Mouse (Mus musculus): ENCODE data around the gene Tubgcp3. TPM values are rescaled to one million over a fixed set of nuclear protein-coding genes. Genes with fewer than 3 reads are reported as not detected.
A peak's percentile ranks its signal among the peaks of the same experiment; 100 is the strongest.
"Not testable (repeated sequence)": the region's sequence is repeated elsewhere in the genome, so short reads cannot be mapped to it uniquely, and the experiment has no call there.

Gene Tubgcp3
- polyA plus RNA-seq, 1 experiment from 2014 or later = 68.3 TPM

DNA sequence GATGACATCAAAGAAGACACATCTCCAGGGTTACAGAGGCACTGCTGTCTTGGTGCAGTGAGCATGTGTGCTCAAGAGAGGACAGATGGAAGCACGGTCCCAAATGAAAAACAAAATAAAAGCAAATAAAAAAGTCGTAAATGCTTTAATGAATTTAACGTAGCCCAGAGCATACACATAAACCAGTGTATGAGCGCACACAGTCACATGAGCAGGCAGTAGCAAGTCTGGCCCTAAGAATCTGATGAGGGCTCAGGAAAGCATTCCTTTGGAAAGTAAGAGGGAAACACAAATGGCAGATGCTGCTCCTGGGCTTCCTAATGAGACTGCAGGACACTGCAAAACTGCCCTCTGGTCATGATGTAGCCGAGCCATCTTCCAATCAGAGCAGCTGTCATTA lies 46.2 kb downstream of the Tubgcp3 start:
- no peak overlapping the region for H3K4me2 ChIP-seq (ENCODE audit: low read depth, low read length, severe bottlenecking)
- 84% methylated on average over 5 of the region's 5 CpGs for WGBS
- H3K9ac ChIP-seq (ENCODE audit: low read length) = no peak overlapping the region
- no peaks in the 10 kb centered on the region for H3K27me3 ChIP-seq (ENCODE audit: control insufficient read depth, insufficient read depth, low read length)
- no peak overlapping the region for H3K4me3 ChIP-seq (ENCODE audit: low read depth, low read length)
- ATAC-seq (replicated peaks; ENCODE audit: low FRiP score) = no peak
- H3K4me1 ChIP-seq (replicated peaks; ENCODE audit: control insufficient read depth, insufficient read depth, low read length) = no peaks in the 10 kb centered on the region
- peaks cover 3% of the 10 kb centered on the region; the same call in 1 of the 2 replicates for H3K36me3 ChIP-seq (ENCODE audit: control insufficient read depth, insufficient read depth, low read length)
- no peaks in the 10 kb centered on the region for H3K9me3 ChIP-seq (ENCODE audit: control insufficient read depth, low read length)
- no peak overlapping the region for H3K27ac ChIP-seq (ENCODE audit: low read depth, low read length)
- DNase-seq (ENCODE audit: low spot score) = no peak

DNA sequence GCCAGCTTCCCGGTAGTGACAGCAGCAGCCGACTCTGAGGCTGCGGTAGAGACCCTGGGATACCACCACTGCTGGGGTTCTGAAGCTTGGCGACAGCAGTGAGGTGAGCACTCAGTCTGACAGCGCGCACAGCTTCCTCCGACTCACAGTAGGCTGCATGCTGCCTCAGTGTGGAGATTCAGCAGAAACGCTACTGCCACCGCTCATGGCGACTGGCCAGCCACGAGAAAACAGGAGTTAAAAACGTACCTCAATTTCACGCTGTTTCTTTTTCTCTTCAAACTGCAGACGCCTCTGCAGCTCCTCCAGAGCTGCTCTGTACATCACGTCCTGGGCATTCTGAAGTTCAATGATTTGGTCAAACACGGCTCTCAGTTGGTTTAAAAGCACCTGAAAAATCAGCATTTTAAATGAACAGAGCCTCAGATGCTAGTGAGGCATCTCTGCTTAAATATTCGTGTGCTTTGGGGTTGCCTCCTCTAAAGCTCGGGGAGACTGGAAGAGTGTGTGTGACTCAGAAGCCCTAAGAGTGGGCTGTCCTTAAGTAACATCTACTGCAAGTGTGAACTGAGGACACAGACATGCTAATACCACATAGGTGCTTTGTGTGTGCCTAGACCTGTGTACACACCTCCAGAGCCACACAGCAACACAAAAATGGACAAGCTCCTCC lies 50.4 kb downstream of the Tubgcp3 start:
- H3K4me2 ChIP-seq (ENCODE audit: low read depth, low read length, severe bottlenecking) = no peak overlapping the region
- H3K9me3 ChIP-seq (ENCODE audit: control insufficient read depth, low read length) = no peaks in the 10 kb centered on the region
- no peak overlapping the region for H3K4me3 ChIP-seq (ENCODE audit: low read depth, low read length)
- H3K27me3 ChIP-seq (ENCODE audit: control insufficient read depth, insufficient read depth, low read length) = no peaks in the 10 kb centered on the region
- peaks cover 3% of the 10 kb centered on the region; the same call in 1 of the 2 replicates for H3K36me3 ChIP-seq (ENCODE audit: control insufficient read depth, insufficient read depth, low read length)
- H3K4me1 ChIP-seq (replicated peaks; ENCODE audit: control insufficient read depth, insufficient read depth, low read length) = no peaks in the 10 kb centered on the region
- WGBS = 95% methylated on average over 18 of the region's 18 CpGs
- ATAC-seq (replicated peaks; ENCODE audit: low FRiP score) (no peak), DNase-seq (ENCODE audit: low spot score) (no peak)
- H3K9ac ChIP-seq (ENCODE audit: low read length) = no peak overlapping the region
- no peak overlapping the region for H3K27ac ChIP-seq (ENCODE audit: low read depth, low read length)

DNA sequence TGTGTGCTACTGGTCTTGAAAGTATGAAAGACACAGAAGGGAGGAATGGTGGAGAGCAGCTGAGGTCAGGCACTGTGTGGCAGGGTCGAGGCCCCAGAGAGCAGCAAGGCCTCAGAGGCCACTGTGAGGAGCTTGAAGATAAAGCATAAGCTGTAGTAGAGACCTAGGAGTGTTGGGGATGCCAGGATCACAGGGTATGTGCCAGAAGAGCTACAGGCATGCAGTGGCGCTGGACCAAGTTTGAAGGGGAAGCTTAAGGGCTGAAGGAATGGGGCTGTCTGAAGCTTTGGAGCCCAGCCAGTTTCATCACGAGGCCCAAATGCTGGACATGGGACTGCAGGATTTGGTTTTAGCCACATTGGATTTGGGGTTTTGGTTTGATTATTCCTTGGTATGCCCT lies 54.7 kb downstream of the Tubgcp3 start:
- H3K4me1 ChIP-seq (replicated peaks; ENCODE audit: control insufficient read depth, insufficient read depth, low read length); H3K4me3 ChIP-seq (ENCODE audit: low read depth, low read length); H3K36me3 ChIP-seq (ENCODE audit: control insufficient read depth, insufficient read depth, low read length); H3K27ac ChIP-seq (ENCODE audit: low read depth, low read length); H3K4me2 ChIP-seq (ENCODE audit: low read depth, low read length, severe bottlenecking); H3K9ac ChIP-seq (ENCODE audit: low read length); H3K9me3 ChIP-seq (ENCODE audit: control insufficient read depth, low read length); DNase-seq (ENCODE audit: low spot score); ATAC-seq (replicated peaks; ENCODE audit: low FRiP score); H3K27me3 ChIP-seq (ENCODE audit: control insufficient read depth, insufficient read depth, low read length): not testable (repeated sequence)
- WGBS = 94% methylated on average over 3 of the region's 3 CpGs

DNA sequence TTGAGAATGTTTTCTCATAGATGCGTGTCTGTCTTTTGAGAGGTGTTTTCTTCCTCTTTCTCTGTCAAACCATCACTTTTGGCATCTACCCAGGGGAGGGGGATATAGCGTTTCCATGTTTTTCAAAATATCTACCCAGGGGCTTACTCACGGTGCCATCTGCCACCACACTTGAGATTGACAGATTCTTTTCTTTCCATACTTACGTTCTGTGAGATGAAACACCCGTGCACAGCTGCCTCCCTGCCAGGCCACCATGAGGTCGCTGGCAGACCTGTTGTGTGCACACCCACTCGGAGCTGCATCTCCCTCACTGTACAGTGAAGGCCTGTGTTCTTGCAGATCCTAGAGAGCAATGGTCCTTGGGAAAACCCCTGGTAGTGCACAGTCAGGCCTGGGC lies 58.8 kb downstream of the Tubgcp3 start:
- H3K36me3 ChIP-seq (ENCODE audit: control insufficient read depth, insufficient read depth, low read length) = no peaks in the 10 kb centered on the region; the same call in 1 of the 2 replicates
- DNase-seq (ENCODE audit: low spot score) (no peak), ATAC-seq (replicated peaks; ENCODE audit: low FRiP score) (no peak)
- H3K27ac ChIP-seq (ENCODE audit: low read depth, low read length) = no peak overlapping the region
- H3K27me3 ChIP-seq (ENCODE audit: control insufficient read depth, insufficient read depth, low read length) = no peaks in the 10 kb centered on the region
- H3K4me3 ChIP-seq (ENCODE audit: low read depth, low read length) = no peak overlapping the region
- 80% methylated on average over 7 of the region's 7 CpGs for WGBS
- H3K9me3 ChIP-seq (ENCODE audit: control insufficient read depth, low read length) = no peaks in the 10 kb centered on the region
- H3K9ac ChIP-seq (ENCODE audit: low read length) = no peak overlapping the region
- H3K4me1 ChIP-seq (replicated peaks; ENCODE audit: control insufficient read depth, insufficient read depth, low read length) = no peaks in the 10 kb centered on the region
- H3K4me2 ChIP-seq (ENCODE audit: low read depth, low read length, severe bottlenecking) = no peak overlapping the region

DNA sequence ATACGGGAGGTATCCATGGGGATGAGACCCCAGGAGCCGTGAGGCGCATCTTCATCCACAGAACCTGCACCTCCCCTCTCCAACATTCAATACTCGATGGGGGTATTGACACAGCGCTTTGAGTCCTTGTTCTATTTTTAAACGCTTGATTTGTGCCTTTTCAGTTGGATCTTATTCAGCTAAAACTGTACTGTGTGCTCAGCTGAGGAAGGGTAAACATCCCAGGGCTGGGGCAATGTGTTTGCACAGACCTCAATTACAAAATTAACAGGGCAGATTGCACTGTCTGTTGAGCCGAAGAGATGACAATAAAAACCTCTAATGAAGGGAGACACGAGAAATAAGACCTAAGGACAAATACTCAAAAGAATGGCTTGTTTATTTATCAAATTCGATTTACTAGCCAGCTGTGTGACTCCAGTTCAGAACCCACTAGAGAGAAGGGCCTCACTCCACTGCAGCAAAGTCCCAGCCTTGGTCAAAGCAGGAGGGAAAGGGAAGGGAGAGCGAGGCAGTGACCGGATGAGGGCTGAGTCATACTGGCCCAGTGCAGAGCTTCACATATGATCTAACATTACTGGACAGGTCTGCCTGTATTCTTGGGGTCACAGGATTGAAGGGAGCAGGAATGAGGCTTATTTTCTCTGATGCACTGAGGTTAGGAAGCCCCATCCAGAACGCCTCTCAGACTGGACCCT lies 62.1 kb downstream of the Tubgcp3 start:
- no peaks in the 10 kb centered on the region for H3K4me1 ChIP-seq (replicated peaks; ENCODE audit: control insufficient read depth, insufficient read depth, low read length)
- DNase-seq (ENCODE audit: low spot score) (no peak), ATAC-seq (replicated peaks; ENCODE audit: low FRiP score) (no peak)
- H3K9me3 ChIP-seq (ENCODE audit: control insufficient read depth, low read length) = no peaks in the 10 kb centered on the region
- no peak overlapping the region for H3K4me2 ChIP-seq (ENCODE audit: low read depth, low read length, severe bottlenecking)
- H3K4me3 ChIP-seq (ENCODE audit: low read depth, low read length) = no peak overlapping the region
- no peak overlapping the region for H3K27ac ChIP-seq (ENCODE audit: low read depth, low read length)
- 77% methylated on average over 12 of the region's 12 CpGs for WGBS
- H3K9ac ChIP-seq (ENCODE audit: low read length) = no peak overlapping the region
- H3K27me3 ChIP-seq (ENCODE audit: control insufficient read depth, insufficient read depth, low read length) = no peaks in the 10 kb centered on the region
- H3K36me3 ChIP-seq (ENCODE audit: control insufficient read depth, insufficient read depth, low read length) = no peaks in the 10 kb centered on the region

DNA sequence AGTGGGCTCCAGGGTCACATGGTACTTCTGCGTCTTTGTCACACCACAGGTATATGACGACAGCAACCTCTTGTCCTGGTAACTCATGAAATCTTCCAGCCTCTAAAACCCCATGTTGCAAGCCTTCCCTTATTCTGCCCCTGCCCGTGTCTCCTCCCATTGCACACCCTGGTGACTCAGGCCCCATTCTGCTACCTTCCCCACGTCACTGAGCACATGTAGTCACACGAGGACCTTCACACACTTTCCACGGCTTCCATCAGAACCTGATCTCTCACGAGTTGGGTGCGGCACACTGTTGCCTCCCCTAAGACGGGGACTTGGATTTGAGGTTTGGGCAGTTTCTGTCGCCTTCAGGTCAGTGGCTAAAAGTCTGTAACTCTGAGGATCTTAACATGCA lies 63.2 kb downstream of the Tubgcp3 start:
- WGBS = 87% methylated on average over 10 of the region's 10 CpGs
- no peaks in the 10 kb centered on the region for H3K4me1 ChIP-seq (replicated peaks; ENCODE audit: control insufficient read depth, insufficient read depth, low read length)
- H3K4me3 ChIP-seq (ENCODE audit: low read depth, low read length) = no peak overlapping the region
- no peaks in the 10 kb centered on the region for H3K36me3 ChIP-seq (ENCODE audit: control insufficient read depth, insufficient read depth, low read length)
- no peak overlapping the region for H3K9ac ChIP-seq (ENCODE audit: low read length)
- no peaks in the 10 kb centered on the region for H3K27me3 ChIP-seq (ENCODE audit: control insufficient read depth, insufficient read depth, low read length)
- no peaks in the 10 kb centered on the region for H3K9me3 ChIP-seq (ENCODE audit: control insufficient read depth, low read length)
- no peak overlapping the region for H3K4me2 ChIP-seq (ENCODE audit: low read depth, low read length, severe bottlenecking)
- no peak for DNase-seq (ENCODE audit: low spot score)
- ATAC-seq (replicated peaks; ENCODE audit: low FRiP score) = no peak
- no peak overlapping the region for H3K27ac ChIP-seq (ENCODE audit: low read depth, low read length)

DNA sequence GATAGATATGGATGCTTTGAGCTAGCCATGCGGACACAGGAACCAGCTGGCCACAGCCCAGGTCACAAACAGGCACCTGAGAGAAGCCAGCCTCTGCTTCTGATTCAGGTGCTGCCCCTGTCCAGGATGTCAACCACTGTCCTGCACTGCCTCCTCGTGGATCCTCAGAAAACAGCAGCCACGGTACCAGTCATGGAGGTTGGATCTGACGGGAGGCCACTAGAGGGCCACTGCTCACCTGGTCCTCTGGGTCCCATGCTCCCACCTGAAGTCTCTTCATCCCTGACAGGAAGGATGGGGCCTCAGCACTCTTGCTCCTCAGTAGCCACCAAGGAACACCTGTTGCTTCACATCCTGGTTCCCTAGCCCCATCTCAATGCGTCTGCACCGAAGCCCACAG lies 64.8 kb downstream of the Tubgcp3 start:
- Histone ChIP-seq H3K4me2 (ENCODE audit: low read depth, low read length, severe bottlenecking) (no peak overlapping the region), H3K27me3 (ENCODE audit: control insufficient read depth, insufficient read depth, low read length) (no peaks in the 10 kb centered on the region), H3K27ac (ENCODE audit: low read depth, low read length) (no peak overlapping the region), H3K9ac (ENCODE audit: low read length) (no peak overlapping the region), H3K4me1 (replicated peaks; ENCODE audit: control insufficient read depth, insufficient read depth, low read length) (no peaks in the 10 kb centered on the region), H3K9me3 (ENCODE audit: control insufficient read depth, low read length) (no peaks in the 10 kb centered on the region), H3K36me3 (ENCODE audit: control insufficient read depth, insufficient read depth, low read length) (no peaks in the 10 kb centered on the region), H3K4me3 (ENCODE audit: low read depth, low read length) (no peak overlapping the region)
- DNase-seq (ENCODE audit: low spot score) (peak; percentile 90), ATAC-seq (replicated peaks; ENCODE audit: low FRiP score) (peak; percentile 55)
- 20% methylated on average over 6 of the region's 6 CpGs for whole genome bisulfite sequencing

DNA sequence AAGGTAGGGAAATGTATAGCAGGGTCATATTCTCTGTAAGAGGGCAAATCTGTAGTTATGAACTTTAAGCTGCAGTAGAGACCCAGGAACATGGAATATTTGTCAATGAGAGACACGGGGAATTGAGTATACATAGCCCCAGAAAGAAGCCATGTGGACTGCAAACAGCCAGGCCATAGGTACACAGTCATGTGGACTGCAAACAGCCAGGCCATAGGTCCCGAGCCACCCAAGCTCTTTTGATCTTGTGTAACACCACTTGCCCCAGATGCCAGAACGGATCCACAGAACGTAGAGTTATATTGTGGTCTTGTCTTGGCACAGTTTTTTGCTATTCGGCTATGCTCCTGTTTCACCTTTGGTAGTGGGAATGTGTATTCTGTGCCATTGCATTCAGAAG lies 88.3 kb downstream of the Tubgcp3 start:
- no peaks in the 10 kb centered on the region for H3K4me1 ChIP-seq (replicated peaks; ENCODE audit: control insufficient read depth, insufficient read depth, low read length)
- no peak overlapping the region for H3K27ac ChIP-seq (ENCODE audit: low read depth, low read length)
- H3K4me2 ChIP-seq (ENCODE audit: low read depth, low read length, severe bottlenecking) = no peak overlapping the region
- no peak for DNase-seq (ENCODE audit: low spot score)
- H3K27me3 ChIP-seq (ENCODE audit: control insufficient read depth, insufficient read depth, low read length) = no peaks in the 10 kb centered on the region
- H3K9ac ChIP-seq (ENCODE audit: low read length) = no peak overlapping the region
- no peaks in the 10 kb centered on the region for H3K9me3 ChIP-seq (ENCODE audit: control insufficient read depth, low read length)
- ATAC-seq (replicated peaks; ENCODE audit: low FRiP score) = no peak
- no peak overlapping the region for H3K4me3 ChIP-seq (ENCODE audit: low read depth, low read length)
- WGBS = 87% methylated on average over 5 of the region's 5 CpGs
- H3K36me3 ChIP-seq (ENCODE audit: control insufficient read depth, insufficient read depth, low read length) = no peaks in the 10 kb centered on the region
